Comparison of ENCODE assay signal across 9 mouse cellular contexts in genomic region chr9:118607701-118608401, GRCm38 (mm10). TPM values are rescaled to one million over a fixed set of nuclear protein-coding genes. Genes with fewer than 3 reads are reported as not detected.
DNase-seq lines count a peak whose midpoint lies in the region; ATAC-seq and TF ChIP-seq lines count a peak whose summit lies in the region.
"Had no signal": no experiment of that assay in that cellular context is flagged by ENCODE, and none has a peak within 500 bp of the region (broad histone marks: within the 10 kb centered on the region; RNA-seq: fewer than 3 reads in every experiment).

No protein-coding gene starts in this region.

- H3K27ac ChIP-seq in spleen, adult 2 months (ENCODE audit: insufficient read depth, low read length), result peak overlapping the region; percentile 13
- H3K27ac ChIP-seq in heart, embryonic 13.5 days (replicated peaks), result peak overlapping the region; percentile 70; the same call in 1 of the 2 replicates
- H3K27ac ChIP-seq in liver, embryonic 14.5 days, result no peak overlapping the region

- no peak for TF ChIP-seq EP300 in liver, embryonic 14.5 days (IDR thresholded peaks at IDR 0.05; ENCODE audit: low read depth)

- no peaks in the 10 kb centered on the region for H3K36me3 ChIP-seq in spleen, adult 2 months (ENCODE audit: control insufficient read depth, insufficient read depth, low read length)
- H3K36me3 ChIP-seq in heart, embryonic 13.5 days, result no peaks in the 10 kb centered on the region
- no peaks in the 10 kb centered on the region for H3K36me3 ChIP-seq in liver, embryonic 14.5 days (replicated peaks; ENCODE audit: control insufficient read depth, insufficient read depth, low read depth)

- no peak for TF ChIP-seq CTCF in spleen, adult 2 months (IDR thresholded peaks at IDR 0.05; ENCODE audit: extremely low read depth, insufficient read depth, insufficient read length, insufficient replicate concordance)
- no peak for TF ChIP-seq CTCF in liver, embryonic 14.5 days (IDR thresholded peaks at IDR 0.05; ENCODE audit: low read depth)

- peaks cover 3% of the 10 kb centered on the region for H3K4me1 ChIP-seq in spleen, adult 2 months (ENCODE audit: control insufficient read depth, insufficient read depth, insufficient read length)
- H3K4me1 ChIP-seq in heart, embryonic 13.5 days, result peaks cover 72% of the 10 kb centered on the region
- H3K4me1 ChIP-seq in liver, embryonic 14.5 days (replicated peaks; ENCODE audit: control insufficient read depth in 2 of 2, insufficient read depth in 2 of 2, low read length in 1 of 2), result peaks cover 0 to 2% of the 10 kb centered on the region in 2 experiments; a peak in 1 of 4 replicates

- H3K27me3 ChIP-seq in spleen, adult 2 months (ENCODE audit: control insufficient read depth, insufficient read depth, low read length), result peaks cover 5% of the 10 kb centered on the region
- peaks cover 40% of the 10 kb centered on the region for H3K27me3 ChIP-seq in heart, embryonic 13.5 days (replicated peaks)
- peaks cover 15% of the 10 kb centered on the region for H3K27me3 ChIP-seq in liver, embryonic 14.5 days (ENCODE audit: control insufficient read depth, insufficient read depth, low read length)

- no peak for TF ChIP-seq POLR2A in spleen, adult 2 months (IDR thresholded peaks at IDR 0.05; ENCODE audit: low read depth, low read length)

- H3K9ac ChIP-seq in heart, embryonic 13.5 days, result peak overlapping the region; percentile 94
- H3K9ac ChIP-seq in liver, embryonic 14.5 days (replicated peaks), result no peak overlapping the region

- peak overlapping the region; percentile 86 for H3K4me2 ChIP-seq in heart, embryonic 13.5 days
- H3K4me2 ChIP-seq in liver, embryonic 14.5 days (ENCODE audit: low read depth), result no peak overlapping the region

- peak overlapping the region; percentile 68; the same call in 1 of the 2 replicates for H3K4me3 ChIP-seq in spleen, adult 2 months (ENCODE audit: extremely low read depth, insufficient read depth, insufficient read length)
- peak overlapping the region; percentile 82 for H3K4me3 ChIP-seq in heart, embryonic 13.5 days
- H3K4me3 ChIP-seq in liver, embryonic 14.5 days (ENCODE audit: insufficient read depth in 1 of 2, low read depth in 2 of 2, low read length in 2 of 2), result peak overlapping the region; percentile 32 to 45; a peak in 3 of 4 replicates

- DNase-seq in spleen, adult 2 months (ENCODE audit: low read depth in 1 of 2, low spot score in 2 of 2), result no peak
- DNase-seq in spleen, adult 12 weeks (ENCODE audit: low spot score), result no peak
- no peak for DNase-seq in liver, embryonic 14.5 days (ENCODE audit: low read depth in 3 of 3, low spot score in 3 of 3)
- no peak for DNase-seq in cerebellum, adult 9-10 months
- DNase-seq in layer of hippocampus, adult 9-10 months (ENCODE audit: low spot score), result no peak
- DNase-seq in adrenal gland, postnatal 10 days, result no peak
- DNase-seq in frontal cortex, adult 2 months (ENCODE audit: extremely low spot score in 1 of 2, low spot score in 1 of 2), result no peak
- DNase-seq: right cerebral cortex, adult 18-20 months had no signal

- ATAC-seq in heart, embryonic 13.5 days (ENCODE audit: extremely low read depth, insufficient number of reproducible peaks, low FRiP score, low TSS enrichment), result no peak
- ATAC-seq in liver, embryonic 14.5 days (ENCODE audit: insufficient read depth), result no peak

- H3K9me3 ChIP-seq in heart, embryonic 13.5 days, result no peaks in the 10 kb centered on the region
- no peaks in the 10 kb centered on the region for H3K9me3 ChIP-seq in liver, embryonic 14.5 days (ENCODE audit: control insufficient read depth, low read length)

- WGBS in spleen, adult 2 months, result 82% methylated on average over 16 of the region's 16 CpGs
- WGBS in heart, embryonic 13.5 days, result 48% methylated on average over 16 of the region's 16 CpGs
- WGBS in liver, embryonic 14.5 days (ENCODE audit: insufficient replicate concordance), result 48% methylated on average over 16 of the region's 16 CpGs

RNA-seq across cellular contexts. Expression of gene Itga9, which starts 1.4 kb away (rescaled TPM):
- 11.8 and 18.1 TPM in 2 replicates for polyA plus RNA-seq in spleen, adult 2 months (2012; rRNA removed)
- 6.5 and 8.4 TPM in 2 replicates for polyA plus RNA-seq in heart, embryonic 13.5 days (2015; fragmentation: Nextera tagmentation; extraction: Ambion mirVana)
- 2.8 and 3.3 TPM in 2 replicates for polyA plus RNA-seq in liver, embryonic 14.5 days (2012; rRNA removed)
- 1.4 and 2.2 TPM in 2 replicates for polyA plus RNA-seq in liver, embryonic 14.5 days (2014; fragmentation: Nextera tagmentation; extraction: Ambion mirVana)
- 10 to 100 TPM; 41.6 to 56.8 TPM for total RNA-seq in adrenal gland, postnatal 10 days (2021)
- polyA plus RNA-seq in frontal cortex, adult 2 months (2012; rRNA removed), result 2.5 and 4.5 TPM in 2 replicates
